Mouse (Mus musculus) spleen, adult 18-20 months (tissue): ENCODE measurements around the gene Rapsn.
"Not testable (repeated sequence)": the region's sequence is repeated elsewhere in the genome, so short reads cannot be mapped to it uniquely, and the experiment has no call there.

Source experiments
- DNase-seq, 2 experiments: peaks; one replicate each; pipeline ENCODE4 v3.0.0; 2022; ENCODE audit warnings: mixed read lengths in 2 of 2

Gene Rapsn

DNA sequence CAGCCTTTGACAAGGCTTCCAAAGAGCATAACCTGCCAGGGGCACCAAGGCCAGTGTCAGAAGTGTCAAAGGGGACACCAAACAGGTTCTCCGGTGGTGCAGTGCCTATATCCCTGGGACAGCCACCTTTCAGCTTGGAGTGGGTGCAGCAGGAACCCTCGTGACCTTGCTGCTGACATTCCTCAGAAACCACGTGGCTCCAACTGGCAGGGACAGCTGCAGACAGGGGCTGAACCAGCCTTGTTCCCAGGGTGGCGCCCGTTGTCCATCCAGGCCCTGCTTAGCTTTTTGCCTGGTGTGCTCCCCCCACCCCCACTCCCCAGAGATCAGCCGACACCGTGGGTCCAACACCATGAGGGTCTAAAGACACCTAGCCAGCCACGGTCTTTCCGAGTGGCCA lies at the start of gene Rapsn:
TSS of gene Rapsn (plus strand) at position 236 of the 400 bp plus-strand sequence.
- DNase-seq, result no peak

DNA sequence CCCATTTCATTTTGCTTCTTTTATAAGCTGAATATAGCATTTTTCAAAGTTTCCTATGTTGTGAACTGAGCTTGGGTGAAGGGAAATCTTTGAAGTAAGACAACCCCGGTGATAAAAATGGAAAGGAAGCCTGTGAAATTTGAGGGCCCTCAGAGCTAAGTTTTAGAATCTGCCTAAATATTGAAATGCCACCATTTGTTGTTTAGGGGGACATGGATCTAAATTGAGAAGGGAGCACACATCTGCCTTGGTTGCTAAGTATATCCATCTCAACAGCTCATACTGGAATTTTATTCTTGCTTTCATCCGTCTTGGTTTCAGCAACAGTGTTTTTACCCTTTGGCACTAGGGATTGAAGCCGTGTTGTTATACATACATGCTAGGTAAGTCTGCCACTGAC lies 49.4 kb upstream of the Rapsn start:
- DNase-seq, result no peak

DNA sequence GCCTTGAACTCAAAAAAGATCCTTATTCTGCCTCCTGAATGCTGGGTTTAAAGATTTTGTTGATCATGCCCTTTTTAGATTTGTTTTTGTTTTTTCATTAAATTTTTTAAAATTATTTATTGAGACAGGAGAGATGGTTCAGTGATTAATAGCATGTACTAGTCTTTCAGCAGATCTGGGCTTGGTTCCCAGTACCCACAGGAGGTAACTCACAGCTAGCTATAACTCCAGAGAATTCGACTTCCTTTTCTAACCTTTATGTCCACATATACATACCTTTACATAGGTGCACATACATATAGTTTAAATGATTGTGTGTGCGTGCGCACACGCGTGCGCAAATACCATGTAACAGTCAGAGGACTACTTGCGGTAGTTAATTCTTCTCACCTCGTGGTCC lies 26.9 kb upstream of the Rapsn start:
- no peak for DNase-seq

DNA sequence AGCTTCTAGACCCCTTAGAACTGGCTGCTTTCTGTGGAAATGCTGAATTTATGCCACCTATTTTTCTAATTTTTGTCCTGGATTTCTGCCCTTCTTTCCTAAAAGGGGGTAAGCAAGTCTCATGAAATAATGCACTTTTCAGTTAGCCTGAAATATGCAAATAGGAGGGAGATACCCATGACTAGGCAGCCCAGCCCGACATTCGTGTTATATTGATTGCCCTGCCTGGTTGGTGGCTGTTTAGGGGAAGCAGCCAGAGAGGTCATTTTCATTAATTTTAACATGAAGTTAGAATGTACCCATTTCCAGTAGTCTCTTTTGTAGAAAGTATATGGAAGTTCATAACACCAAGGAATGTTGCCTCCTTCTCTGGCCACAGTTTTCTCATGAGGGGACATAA lies 21.5 kb upstream of the Rapsn start:
- DNase-seq, result peak; percentile 9 to 25

DNA sequence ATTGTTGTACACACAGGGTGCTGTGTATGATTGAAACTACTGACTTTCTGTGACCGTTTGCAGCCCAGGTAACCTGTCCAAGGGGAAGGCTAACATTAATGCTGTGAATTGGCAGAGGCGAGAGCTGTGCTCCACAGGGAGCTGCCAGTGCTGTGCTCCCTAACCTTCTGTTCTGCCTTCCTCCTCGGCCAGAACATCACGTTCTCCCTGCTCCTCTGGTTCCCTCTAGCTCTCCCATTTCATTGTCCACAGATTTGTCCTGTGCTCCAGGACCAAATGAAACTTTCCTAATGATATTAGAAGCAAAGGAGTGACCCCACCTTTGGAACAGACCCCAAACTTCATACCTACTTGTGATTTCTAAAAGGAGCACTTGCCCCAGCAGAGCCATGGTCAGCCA lies 20.0 kb upstream of the Rapsn start:
- no peak for DNase-seq

DNA sequence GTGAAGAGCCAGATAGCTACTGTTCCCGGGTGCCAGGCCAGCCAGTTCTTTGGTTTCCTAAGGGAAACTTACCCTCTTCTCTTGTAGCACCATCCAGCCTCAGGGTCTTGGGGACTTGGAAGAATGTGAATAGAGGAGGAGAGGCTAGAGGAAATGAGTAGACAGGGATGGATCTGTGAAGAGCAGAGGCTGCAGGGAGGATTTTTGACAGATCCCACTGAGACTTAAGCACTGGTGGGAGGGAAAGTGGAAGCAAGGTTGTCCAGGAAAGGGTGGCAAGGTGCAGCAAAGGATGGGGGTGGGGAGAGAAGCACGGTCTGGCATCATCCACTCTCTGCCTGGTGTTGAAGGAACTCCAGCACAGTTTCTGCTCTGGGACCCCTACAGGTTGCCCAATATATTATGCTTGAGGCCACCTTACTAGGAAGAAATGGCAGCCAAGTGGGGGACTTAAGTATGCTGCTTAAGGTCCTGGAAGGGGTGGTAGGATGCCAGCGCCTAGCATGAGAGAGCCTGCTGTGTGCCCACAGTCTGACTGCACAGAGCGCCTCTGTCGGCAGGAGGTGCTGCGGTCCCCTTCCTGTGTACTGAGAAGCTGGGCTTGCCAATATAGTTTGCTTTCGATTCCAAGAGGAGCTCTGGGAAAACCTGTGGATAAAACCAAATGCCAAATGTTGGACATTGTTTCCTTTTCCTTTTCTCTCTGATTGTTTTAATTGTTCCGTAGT lies 17.2 kb upstream of the Rapsn start:
- DNase-seq, result no peak

DNA sequence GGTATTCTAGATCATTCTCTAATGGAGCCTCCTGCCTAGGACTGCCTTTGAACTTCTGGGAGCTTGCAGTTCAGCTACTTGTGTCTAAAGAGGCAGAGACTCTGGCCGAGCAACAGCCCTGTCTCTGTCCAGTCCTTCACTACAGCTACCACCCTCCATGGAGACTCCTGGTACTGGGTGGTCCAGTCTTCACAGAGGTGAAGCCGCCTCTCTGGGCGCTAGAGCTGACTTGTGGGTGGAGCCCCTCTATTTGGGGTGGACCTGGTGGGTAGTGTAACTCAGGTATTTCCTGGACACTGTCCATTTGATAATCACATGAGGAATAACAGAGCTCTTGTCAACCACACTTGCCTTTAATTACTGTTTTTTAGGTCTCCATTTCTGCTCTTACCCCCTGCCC lies 15.5 kb upstream of the Rapsn start:
- no peak for DNase-seq

DNA sequence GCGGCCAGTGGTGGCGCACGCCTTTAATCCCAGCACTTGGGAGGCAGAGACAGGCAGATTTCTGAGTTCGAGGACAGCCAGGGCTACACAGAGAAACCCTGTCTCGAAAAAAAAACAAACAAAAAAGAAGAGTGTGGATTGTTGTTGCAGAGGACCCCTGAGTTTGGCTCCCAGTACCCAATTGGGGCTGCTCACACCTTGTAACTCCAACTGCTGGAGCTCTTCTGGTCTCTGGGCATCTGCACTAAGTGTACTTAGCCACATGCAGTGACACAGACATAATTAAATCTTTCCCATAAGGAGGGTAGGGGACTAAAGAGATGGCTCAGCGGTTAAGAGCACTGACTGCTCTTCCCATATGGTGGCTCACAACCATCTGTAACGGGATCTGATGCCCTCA lies 13.2 kb upstream of the Rapsn start:
- DNase-seq, result not testable (repeated sequence)

DNA sequence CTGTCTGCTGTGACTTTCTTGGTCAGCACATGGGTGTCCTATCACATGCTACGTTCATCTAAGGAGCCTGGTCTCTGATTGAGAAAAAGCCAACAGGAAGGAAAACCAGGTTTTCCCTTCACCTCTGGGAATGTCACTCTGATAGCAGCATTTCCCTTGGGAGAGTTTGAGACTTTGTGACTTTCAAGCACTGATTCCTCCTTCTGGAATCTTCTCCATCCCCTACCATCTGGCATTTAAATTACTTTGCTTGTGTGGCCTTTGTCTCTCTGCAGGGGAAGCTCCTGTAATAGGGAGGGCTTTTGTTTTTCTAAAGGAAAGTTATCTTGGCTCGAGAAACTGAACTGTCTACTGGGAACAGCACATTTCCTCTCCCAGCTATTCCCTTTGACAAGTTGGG lies 12.3 kb upstream of the Rapsn start:
- no peak for DNase-seq

DNA sequence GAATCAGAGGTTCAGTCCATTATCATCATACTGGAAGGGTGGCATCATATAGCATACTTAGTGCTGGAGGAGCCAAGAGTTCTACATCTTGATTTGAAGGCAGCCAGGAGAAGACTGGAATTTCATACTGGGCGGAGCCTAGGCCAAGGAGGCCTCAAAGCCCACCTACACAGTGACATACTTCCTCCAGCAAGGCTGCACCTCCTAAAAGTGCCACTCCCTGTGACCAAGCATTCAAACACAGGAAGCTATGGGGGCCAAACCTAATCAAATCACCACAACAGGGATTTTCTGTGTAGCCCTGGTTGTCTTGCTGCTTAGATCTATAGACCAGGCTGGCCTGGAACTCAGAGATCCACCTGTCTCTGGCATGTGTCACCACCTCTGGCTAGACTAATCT lies 11.5 kb upstream of the Rapsn start:
- no peak for DNase-seq

DNA sequence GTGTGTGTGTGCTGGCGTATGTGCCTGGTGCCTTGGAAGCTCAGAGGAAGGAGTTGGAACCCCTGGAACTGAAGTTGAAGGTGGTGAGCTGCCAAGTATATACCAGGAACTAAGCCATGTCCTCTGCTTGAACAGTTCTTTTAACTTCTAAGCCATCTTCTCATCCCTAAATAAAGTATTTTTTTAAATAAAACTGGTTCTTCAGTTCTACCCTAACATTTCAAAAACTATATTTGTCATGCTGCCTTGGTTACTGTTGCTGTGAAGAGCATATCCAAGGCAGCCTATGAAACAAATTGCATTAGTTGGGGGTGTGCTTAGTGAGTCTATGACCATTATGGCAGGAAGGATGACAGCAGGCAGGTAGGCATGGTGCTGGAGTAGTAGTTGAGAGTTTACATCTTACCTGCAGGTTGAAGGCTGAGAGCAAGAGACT lies 10.3 kb upstream of the Rapsn start:
- no peak for DNase-seq

DNA sequence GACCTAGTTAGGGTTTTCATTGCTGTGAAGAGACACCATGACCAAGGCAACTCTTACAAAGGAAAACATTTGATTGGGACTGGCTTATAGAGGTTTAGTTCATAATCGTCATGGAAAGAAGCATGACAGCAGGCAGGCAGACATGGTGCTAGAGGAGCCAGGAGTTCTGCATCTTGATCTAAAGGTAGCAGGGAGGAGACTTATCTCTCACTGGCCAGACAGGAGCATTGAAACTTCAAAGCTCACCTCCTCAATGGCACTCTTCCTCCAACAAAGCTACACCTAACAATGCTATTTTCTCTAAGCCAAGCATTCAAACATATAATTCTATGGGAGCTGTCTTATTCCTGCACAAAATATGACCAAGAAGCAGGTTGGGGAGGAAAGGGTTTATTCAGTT lies 8.9 kb upstream of the Rapsn start:
- no peak for DNase-seq

DNA sequence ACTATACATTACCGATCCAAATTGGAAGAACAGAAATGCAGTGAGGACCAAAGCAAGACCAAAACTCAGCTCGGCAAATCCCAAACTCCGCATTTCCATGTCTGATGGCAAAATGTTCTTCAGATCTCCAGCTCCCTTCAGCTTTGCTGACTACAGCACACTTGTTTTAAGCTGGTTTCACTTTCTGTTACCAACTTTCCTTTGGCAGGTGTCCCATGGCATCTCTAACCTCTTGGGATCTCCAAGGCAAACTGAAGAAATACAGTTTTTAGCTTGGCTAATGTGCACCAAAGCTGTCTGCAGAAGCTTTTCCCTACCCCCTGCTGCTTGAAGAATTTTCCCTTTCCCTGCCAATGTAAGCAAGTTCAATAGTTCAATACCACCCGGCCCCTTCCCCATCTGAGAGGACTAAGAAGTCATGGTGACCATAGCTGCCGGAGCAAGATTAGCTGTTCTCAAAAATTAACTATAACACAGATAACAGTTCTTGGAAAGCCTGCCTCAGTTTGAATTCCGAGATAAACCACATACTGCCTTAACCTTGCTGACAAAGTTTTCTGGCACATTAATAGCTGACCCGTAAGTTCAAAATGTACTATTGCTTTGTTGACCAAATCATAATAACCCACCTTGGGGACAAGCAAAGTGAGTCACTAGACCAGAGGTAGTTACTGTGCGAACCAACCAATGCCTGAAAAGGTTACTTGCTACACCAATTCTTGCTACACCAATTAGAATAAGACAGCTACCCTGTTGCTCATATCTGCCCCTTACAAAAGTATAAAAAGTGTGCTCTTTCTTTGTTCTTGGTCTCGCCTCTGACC lies 7.8 kb upstream of the Rapsn start:
- DNase-seq, result no peak

DNA sequence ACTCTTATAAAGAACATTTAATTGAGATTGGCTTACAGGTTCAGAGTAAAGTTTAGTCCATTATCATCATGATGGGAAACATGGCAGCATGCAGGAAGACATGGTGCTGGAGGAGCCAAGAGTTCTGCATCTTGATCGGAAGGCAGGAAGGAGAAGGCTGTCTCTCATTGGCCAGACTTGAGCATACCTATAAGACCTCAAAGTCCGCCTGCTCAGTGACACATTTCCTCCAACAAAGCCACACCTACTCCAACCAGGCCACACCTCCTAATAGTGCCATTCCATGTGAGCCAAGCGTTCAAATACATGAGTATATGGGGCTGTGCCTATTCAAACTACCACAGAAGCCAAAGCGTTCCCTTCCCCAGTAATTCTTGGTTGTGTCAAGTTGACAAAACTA lies 4.2 kb upstream of the Rapsn start:
- DNase-seq, result no peak

DNA sequence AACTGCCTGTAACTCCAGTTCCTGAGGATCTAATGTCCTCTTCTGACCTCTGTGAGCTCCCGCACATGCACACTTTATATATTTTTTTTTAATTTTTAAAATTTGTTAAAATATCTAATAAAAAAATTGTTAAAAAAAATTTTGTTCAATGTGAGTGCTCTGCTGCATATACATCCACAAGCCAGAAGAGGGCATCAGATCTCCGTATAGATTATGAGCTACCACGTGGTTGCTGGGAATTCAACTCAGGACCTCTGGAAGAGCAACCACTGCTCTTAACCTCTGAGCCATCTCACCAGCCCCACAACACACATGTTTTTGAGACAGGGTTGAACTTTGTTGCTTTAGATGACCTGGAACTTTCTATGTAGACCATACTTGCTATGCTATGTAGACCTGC lies 2.4 kb upstream of the Rapsn start:
- no peak for DNase-seq

DNA sequence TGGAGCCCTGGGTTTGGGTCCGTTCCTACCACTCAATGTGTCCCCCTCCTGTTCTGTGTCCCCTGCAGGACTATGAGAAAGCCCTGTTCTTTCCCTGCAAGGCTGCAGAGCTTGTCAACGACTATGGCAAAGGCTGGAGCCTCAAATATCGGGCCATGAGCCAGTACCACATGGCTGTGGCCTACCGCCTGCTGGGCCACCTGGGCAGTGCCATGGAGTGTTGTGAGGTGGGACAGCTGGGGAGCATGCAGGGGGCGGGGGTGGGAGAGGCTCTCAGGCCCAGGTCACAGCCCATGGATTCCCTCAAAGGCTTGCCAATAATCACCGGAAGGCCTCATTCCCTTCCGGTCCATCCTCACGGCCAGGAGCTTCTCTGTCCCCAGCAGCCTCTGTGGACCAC lies 6.4 kb downstream of the Rapsn start:
- no peak for DNase-seq

DNA sequence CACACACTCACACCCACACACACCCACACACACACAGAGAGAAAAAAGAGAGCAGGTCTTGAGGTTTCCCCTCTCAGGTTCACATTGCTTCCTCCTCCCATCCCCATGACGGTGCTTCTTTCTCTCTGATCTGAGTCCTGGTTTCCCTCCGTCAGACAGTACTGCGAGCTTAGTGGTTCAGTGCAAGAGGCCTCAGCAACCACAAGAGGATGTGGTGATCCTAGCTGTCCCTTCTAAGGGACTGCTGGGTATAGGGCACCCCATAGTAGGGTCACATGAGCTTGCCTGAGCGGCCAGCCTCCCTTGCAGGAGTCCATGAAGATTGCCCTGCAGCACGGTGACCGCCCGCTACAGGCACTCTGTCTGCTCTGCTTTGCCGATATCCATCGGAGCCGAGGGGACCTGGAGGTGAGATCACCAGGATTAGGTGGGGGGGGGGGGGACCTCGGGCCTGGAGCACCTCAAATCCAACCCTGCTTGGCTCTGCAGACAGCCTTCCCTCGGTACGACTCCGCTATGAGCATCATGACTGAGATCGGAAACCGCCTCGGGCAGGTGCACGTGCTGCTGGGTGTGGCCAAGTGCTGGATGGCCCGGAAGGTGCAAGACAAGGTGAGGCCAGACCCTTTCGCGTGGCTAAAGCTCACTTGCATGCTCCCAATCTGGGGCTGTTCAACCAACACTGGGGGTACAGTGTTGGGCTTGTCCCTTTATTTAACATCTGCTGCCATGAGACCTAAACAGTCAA lies 7.4 kb downstream of the Rapsn start:
- DNase-seq, result no peak

DNA sequence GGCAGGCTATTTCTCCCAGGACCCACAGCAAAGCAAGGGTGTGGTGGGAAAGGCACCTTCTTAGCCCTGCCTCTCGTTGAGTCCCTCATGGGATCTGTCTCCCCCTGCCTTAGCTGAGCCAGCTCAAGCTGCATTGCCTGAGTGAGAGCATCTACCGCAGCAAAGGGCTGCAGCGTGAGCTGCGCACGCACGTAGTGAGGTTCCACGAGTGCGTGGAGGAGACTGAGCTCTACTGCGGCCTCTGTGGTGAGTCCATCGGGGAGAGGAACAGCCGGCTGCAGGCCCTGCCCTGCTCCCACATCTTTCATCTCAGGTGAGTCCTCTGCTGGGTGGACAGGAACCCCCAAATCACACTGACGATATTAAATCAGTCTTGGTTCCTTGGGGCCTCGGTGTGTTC lies 9.3 kb downstream of the Rapsn start:
- DNase-seq, result no peak

DNA sequence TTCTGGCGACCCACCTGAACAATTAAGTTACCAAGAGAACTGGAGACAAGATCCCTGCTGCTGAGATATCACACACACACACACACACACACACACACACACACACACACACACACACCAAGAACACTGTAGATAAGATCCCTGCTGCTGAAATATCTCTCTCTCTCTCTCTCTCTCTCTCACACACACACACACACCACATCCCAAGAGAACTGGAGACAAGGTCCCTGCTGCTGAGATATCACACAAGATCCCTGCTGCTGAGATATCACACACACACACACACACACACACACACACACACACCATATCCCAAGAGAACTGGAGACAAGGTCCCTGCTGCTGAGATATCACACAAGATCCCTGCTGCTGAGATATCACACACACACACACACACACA lies 10.4 kb downstream of the Rapsn start:
- DNase-seq, result not testable (repeated sequence)

DNA sequence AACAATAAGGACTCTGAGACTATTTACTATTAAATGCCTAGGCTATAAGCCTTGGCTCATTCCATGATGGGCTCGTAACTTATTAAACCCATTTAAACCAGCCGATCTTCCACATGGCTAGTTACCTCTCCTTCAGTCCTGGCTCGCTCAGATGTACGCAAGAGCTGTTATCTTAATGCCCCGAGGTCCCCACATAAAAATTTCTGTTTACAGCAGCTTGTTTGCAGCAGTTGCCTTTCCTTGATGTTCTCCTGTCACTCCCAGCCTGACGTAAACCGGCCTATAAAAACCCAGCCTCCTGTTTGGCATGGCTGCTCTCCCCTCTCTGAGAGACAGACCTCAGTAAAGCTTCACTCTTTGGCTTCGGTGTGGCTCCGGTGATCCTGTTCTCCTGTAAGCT lies 11.9 kb downstream of the Rapsn start:
- no peak for DNase-seq

DNA sequence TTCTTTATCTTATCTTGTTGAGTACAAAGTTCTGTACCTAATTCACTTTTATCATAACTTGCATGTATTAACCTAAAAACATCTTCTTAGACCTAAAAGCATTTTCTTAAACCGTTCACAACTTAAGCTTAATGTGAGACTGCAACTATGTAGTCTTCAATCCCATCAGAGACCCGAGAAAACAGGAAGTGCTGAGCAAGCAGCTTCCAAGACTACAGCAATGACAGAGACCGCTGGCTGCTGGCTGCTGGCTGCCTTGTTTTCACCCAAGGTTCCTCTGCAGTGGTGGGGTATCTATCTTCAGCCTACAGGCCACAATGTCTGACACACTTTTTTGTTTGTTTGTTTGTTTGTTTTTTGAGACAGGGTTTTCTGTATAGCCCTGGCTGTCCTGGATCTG lies 16.5 kb downstream of the Rapsn start:
- DNase-seq, result no peak

DNA sequence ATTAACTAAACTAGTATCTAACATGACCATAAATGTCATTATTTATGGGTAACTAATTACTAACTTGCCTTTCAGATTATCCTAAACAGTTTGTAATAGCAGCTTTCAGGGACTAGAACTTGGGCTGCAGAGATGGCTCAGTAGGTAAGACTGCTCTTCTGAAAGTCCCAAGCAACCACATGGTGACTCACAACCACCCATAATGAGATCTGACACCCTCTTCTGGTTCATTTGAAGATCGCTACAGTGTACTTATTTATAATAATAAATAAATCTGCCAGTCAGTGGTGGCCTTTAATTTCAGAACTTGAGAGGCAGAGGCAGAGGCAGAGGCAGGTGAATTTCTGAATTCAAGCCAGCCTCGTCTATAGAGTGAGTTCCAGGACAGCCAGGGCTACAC lies 17.3 kb downstream of the Rapsn start:
- DNase-seq, result no peak

DNA sequence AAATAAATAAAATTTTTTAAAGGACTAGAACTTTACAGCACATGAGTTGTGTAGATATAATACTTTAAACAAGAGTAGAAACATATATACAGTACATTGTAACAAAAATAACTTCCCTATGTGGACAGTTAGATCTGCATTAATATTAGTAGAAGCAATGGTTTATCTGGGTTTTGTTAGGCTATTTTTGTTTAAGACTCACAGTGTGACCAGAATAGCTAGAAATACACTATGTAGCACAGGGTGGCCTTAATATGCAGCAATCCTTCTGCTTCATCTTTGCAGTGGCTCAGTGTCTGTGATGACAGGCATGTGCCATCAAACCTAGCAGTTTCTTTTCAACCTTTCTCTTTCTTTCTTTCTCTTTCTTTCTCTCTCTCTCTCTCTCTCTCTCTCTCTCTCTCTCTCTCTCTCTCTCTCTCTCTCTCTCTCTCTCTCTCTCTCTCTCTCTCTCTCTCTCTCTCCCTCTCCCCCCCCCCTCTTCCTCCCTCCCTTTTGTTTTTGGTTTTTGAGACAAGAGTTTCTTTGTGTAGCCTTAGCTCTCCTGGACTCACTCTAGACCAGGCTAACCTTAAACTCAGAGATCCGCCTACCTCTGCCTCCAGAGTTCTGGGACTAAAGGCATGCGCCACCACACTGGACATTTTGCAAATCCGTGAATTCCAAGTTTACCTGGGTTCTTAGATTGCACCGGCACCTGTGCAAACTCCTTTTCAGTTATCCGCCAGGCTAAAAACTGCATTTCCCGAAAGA lies 17.9 kb downstream of the Rapsn start:
- DNase-seq, result no peak
